Mouse (Mus musculus): ENCODE measurements around the gene Glis1.

- TF ChIP-seq CTCF (IDR thresholded peaks at IDR 0.05; ENCODE audit: control insufficient read depth, insufficient read depth, insufficient replicate concordance, low read depth, low read length): no peak
- TF ChIP-seq POLR2A (IDR thresholded peaks at IDR 0.05; ENCODE audit: control insufficient read depth, low read depth, low read length): no peak
Observed at GRCm38 (mm10) chr4:107495751-107496430, 61.5 kb downstream of the Glis1 start.

All from testis, adult 2 months (tissue).